Mouse (Mus musculus): ENCODE results near the gene Neurod1. TPM values are rescaled to one million over a fixed set of nuclear protein-coding genes. Genes with fewer than 3 reads are reported as not detected.

Gene Neurod1
- not detected for total RNA-seq (2021)
- long read RNA-seq, experiment 1: 0 reads
- long read RNA-seq, experiment 2: 0 reads

- DNase-seq (ENCODE audit: low spot score in 2 of 2): no peak
These were observed at the start of gene Neurod1, which contains the start of gene Cerkl for GRCm38 (mm10) chr2:79456575-79457349. TSS of gene Neurod1 (minus strand) at chr2:79456751. TSS of gene Cerkl (minus strand) at chr2:79456785.

- peak; percentile 19 to 58 for DNase-seq (ENCODE audit: low spot score in 2 of 2)
These were observed 42.6 kb upstream of the Neurod1 start for GRCm38 (mm10) chr2:79498990-79499755.

GRCm38 (mm10) chr2:79485127-79485526 is 28.6 kb upstream of the Neurod1 start:
- no peak for DNase-seq (ENCODE audit: low spot score in 2 of 2)

- DNase-seq (ENCODE audit: low spot score in 2 of 2): no peak
These were observed 26.0 kb upstream of the Neurod1 start for GRCm38 (mm10) chr2:79482511-79482910.

- no peak for DNase-seq (ENCODE audit: low spot score in 2 of 2)
These were observed 5.9 kb upstream of the Neurod1 start for GRCm38 (mm10) chr2:79462411-79462810.

GRCm38 (mm10) chr2:79461861-79462260 is 5.3 kb upstream of the Neurod1 start:
- no peak for DNase-seq (ENCODE audit: low spot score in 2 of 2)

GRCm38 (mm10) chr2:79460586-79460985 is 4.0 kb upstream of the Neurod1 start:
- no peak for DNase-seq (ENCODE audit: low spot score in 2 of 2)

GRCm38 (mm10) chr2:79460107-79460506 is 3.6 kb upstream of the Neurod1 start:
- DNase-seq (ENCODE audit: low spot score in 2 of 2): no peak

GRCm38 (mm10) chr2:79459061-79460045 is 2.8 kb upstream of the Neurod1 start:
- DNase-seq (ENCODE audit: low spot score in 2 of 2): no peak

- DNase-seq (ENCODE audit: low spot score in 2 of 2): no peak
These were observed 1.4 kb upstream of the Neurod1 start for GRCm38 (mm10) chr2:79457932-79458331.

GRCm38 (mm10) chr2:79457434-79457833 is 883 bp upstream of the Neurod1 start:
- no peak for DNase-seq (ENCODE audit: low spot score in 2 of 2)

- DNase-seq (ENCODE audit: low spot score in 2 of 2): no peak
These were observed 905 bp downstream of the Neurod1 start for GRCm38 (mm10) chr2:79455646-79456045.

GRCm38 (mm10) chr2:79454786-79455446 is 1.6 kb downstream of the Neurod1 start:
- no peak for DNase-seq (ENCODE audit: low spot score in 2 of 2)

- DNase-seq (ENCODE audit: low spot score in 2 of 2): peak; percentile 51 to 65
These were observed 2.4 kb downstream of the Neurod1 start for GRCm38 (mm10) chr2:79453901-79454781.

- DNase-seq (ENCODE audit: low spot score in 2 of 2): no peak
These were observed 5.1 kb downstream of the Neurod1 start for GRCm38 (mm10) chr2:79451438-79451837.

- no peak for DNase-seq (ENCODE audit: low spot score in 2 of 2)
These were observed 5.7 kb downstream of the Neurod1 start for GRCm38 (mm10) chr2:79450684-79451394.

- no peak for DNase-seq (ENCODE audit: low spot score in 2 of 2)
These were observed 7.2 kb downstream of the Neurod1 start for GRCm38 (mm10) chr2:79449371-79449770.

GRCm38 (mm10) chr2:79447198-79447597 is 9.4 kb downstream of the Neurod1 start:
- DNase-seq (ENCODE audit: low spot score in 2 of 2): no peak

Data from adrenal gland, adult 18-20 months (tissue).